Mouse (Mus musculus): Measurements from ENCODE around the gene Doc2g.

- TF ChIP-seq CTCF (IDR thresholded peaks at IDR 0.05; ENCODE audit: low read depth) (no peak), EP300 (IDR thresholded peaks at IDR 0.05; ENCODE audit: low read depth) (no peak)
Measured at GRCm38 (mm10) chr19:4003641-4004040, 528 bp downstream of the Doc2g start.

Data from liver, embryonic 14.5 days (tissue).